Mouse (Mus musculus): ENCODE measurements around the gene Fam205c.
A peak's percentile ranks its signal among the peaks of the same experiment; 100 is the strongest.
"Not testable (repeated sequence)": the region's sequence is repeated elsewhere in the genome, so short reads cannot be mapped to it uniquely, and the experiment has no call there.

The Fam205c gene

DNA sequence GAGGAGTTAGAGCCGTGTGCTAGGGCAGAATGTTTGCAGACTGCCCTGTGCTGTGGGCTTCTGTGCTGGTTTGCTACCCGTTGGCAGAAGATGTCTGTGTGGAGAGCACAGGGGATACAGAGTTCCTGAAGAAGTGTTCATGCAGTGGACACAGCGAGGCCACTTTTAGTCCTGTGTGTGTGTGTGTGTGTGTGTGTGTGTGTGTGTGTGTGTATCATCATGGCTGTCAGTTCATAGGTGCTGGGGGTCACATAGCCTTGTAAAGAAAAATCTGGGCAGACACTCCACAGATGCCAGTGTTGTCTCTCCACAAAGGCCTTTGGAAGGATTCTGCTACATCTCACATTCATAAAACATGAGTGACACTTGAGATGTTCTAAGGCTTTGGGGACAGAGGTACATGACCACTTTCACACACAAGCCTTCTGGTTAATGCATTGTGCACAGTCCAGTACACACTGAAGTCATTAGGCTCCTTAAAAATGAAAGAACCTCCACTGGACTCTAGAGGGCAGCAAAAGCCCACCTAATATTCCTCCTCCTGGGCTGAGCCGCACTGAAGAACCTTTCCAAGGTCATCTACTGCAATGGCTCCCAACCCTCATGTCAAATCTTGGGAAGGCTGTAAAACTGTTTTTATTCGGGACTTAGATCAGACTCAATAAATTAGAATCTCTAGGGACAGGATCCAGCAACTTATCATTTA is 2.7 kb upstream of the Fam205c start:
- DNase-seq = peak; percentile 77 to 83

DNA sequence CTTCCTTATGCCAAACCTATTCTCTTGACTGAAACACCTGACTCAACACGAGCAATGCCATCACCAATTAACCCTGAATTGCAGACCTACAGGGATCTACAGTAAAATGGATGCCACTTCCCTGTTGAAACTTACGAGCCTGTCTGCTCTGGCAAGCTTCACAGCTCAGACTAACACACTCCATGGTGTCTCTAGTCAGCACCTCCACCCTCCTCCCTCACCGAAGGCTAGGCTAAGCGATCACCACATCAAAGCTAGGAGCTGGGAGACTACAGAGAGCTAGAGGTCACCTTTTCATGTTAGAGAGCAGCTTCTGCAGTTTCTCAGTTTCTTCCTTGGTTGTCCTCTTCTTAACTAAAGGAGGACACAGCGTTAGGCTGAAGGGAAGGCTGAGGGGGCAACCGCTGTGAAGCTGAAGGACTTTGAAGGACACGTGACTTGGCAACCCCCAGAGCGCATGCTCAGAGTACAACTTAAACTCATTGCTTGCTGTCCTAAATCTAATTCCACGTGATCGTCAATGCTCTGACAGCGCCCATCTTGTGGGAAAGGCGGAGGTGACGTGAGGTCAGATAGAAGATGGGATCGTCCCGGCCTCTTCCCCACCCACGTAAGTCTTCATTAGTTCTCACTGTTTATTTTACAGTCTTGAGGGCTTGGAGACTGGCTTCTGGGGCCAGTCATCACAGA is 1.1 kb downstream of the Fam205c start:
- no peak for DNase-seq

DNA sequence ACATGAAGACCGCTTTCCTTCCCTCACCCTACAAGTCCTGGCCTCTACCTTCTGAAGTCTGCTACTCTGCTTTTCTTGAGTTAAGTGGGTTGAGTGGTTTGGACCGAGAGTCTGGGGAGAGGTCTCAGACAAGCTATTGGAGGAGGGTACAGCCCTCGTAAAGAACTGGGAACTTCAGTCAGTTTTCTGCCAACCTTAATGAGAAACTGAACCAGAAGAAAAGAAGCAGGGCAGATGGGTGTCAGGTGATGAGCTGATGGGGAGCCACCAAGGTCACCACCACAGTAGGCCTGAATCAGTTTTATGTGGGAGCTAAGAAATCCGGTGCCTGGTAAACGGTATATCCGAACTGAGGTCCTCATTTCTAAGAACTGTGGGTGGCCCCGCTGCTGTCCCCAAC is 1.9 kb downstream of the Fam205c start:
- no peak for DNase-seq

DNA sequence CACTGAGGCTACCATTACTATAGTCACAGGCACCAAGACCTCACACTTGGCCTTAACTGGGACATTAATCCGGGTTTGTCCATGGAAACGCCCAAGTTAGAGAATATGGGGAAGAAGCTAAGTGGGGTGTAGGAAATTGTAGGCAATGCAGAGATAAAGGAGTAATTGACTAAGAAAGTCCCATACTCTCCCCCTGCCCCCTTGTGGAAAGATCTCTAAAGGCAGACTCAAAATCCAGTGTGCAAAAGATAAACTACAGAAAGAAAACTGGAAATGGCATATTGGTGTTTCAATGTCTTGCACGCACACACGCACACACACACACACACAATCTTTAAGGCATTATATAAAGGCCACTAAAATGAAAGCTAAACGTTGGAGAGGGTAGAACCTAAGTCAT is 3.3 kb downstream of the Fam205c start:
- DNase-seq = peak in 1 of 2 experiments; percentile 33

DNA sequence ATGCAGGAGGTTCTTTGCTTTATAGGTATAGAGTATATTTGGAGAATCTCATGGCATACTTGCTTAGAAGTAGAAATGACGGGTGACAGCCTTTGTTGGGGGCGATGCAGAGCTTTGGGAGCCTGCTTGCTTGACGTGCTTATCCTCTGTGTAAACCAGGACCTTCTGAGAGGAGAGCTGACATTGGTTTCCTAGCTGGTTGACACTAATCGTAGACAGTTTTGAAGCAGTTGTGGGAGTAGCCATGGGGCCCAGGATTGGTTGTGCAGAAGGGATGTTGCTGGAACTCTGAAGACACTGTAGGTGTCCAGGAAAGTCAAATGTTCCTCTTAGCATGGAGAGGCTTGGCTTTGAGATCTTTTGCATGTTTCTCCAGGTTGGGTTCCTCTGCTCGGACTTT is 5.8 kb downstream of the Fam205c start:
- no peak for DNase-seq

DNA sequence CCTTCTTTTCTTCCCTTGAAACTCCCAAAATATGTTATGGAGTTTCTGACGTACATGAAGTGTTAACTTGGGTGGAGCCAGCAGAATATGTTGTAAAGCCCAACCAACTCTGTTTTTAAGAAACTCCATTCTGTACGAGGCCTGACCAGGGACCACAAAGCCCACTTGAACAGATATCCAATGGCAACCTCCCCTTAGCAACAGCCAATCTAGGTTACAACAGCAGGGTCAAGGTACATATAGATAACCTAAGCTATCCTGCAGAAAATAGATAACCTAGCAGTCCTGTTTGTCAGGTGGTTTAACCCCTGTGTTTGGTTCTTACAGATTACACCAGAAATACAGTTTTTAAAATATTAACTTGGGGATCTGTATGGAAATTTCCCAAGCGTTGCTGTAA is 6.6 kb downstream of the Fam205c start:
- no peak for DNase-seq

DNA sequence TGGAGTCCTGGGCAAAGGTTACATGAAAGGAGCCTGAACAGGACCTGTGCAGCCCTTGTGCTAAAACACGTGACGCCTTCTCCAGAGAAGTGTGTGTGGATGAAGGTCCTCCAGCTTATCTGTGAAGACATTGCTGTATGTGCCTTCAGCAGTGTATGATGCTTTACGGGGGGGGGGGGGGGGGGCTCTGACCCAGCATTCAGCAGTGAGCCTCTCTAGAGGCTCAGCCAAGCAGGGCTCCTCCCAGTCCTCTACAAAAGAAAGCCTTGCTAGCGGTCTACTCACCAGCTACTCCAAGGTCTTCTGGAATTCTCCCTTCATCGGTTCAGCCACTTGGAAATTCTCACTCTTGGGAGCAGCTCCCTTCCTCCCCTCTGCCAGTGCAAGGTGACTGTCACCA is 10.5 kb downstream of the Fam205c start:
- not testable (repeated sequence) for DNase-seq

DNA sequence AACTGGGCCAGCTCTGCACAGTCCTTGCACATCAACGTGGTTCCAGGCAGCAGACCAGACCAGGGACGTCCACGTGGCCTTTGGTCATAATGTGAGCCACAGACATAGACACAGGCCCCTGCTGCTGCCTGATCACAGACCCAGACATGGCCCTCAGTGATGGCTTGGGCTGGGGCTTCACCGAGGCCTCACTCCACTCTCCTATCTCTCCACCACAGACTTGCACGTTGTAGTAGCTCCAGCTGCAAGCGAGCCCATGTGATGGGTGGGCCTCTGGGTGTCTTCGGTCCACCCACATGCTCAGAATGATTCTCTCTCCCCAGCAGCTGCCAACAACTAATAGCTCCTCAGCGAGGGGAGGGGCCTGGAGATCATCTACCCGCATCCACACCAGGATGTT is 13.6 kb downstream of the Fam205c start:
- DNase-seq = not testable (repeated sequence)

DNA sequence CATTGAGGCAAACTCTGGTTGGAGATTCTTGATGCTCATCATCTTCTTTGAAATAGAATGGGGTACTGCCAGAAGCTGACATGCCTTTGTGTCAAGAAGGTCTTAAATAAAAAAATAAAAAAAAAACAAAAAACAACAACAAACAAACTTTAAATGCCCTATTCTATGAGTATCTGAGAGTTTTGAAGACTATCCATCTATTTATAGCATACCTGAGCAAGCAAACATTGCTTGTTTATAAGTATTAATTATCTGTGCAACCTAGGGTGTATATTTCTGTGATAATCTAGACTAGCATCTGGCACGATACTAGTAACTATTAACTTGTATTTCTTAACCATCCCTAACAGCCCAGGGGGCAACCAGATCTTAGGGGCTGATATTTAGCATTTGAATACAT is 17.4 kb downstream of the Fam205c start, which contains the start of gene Gm12394:
Gene Gm12394 (minus strand): TSS at position 101 of the 400 bp plus-strand sequence.
- not testable (repeated sequence) for DNase-seq

DNA sequence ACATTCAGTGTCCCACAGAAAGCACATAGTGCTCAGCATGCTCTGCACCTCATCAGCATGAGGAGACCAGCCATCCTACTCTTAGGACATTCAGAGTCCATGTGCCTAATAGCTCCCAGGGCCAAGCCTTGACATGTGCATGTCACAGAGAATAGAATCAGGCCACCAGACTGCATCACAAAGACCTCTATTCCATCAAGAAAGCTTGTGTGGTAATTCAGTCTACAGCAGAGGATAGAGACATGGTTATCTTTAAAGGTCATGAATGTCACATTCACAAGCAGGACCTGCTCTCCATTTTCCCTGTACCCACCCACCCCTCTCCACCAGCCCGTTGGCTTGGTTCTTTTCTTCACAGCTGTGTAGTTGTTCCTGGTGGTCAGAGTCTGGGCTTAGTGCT is 20.2 kb downstream of the Fam205c start, which contains the start of gene Fam205a1:
Gene Fam205a1 (minus strand): TSS at position 101 of the 400 bp plus-strand sequence.
- not testable (repeated sequence) for DNase-seq
